ENCODE assay signal across 7 mouse cellular contexts in the genomic region with DNA sequence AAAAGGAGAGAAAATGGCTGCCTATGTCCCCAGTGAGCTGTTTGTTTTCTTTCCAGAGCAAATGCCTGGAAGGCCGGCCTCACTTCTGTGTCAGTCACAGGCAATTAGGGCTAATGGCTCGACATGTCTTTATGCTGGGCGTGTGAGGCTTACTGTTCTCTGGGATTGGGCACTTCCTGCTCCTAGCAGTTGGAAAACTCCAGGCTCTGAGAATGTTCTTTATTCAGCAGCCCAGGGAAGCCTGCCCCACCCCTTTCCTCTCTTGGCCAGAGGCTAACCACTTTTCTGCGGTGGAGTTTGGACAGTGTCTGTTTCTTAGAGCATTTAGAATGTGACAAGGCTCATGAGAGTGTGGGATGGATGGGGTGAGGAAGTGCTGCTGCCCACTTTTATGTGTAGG.
DNase-seq lines count a peak whose midpoint lies in the region; ATAC-seq and TF ChIP-seq lines count a peak whose summit lies in the region.

No protein-coding gene starts in this region.

- in situ Hi-C loops in ES-E14 (cut with MboI; ENCODE audit: low sequenced_read_pairs in 2 of 2, unreplicated experiment in 2 of 2), result no loop called here

- ATAC-seq in granulocyte monocyte progenitor cell, adult 5-6 weeks (replicated peaks; ENCODE audit: poor library complexity, severe bottlenecking), result peak; percentile 50

- peaks cover 3 to 7% of the 10 kb centered on the region in 2 experiments for H3K4me1 ChIP-seq in ES-E14 (ENCODE audit: control insufficient read depth in 2 of 2, insufficient read depth in 2 of 2, low read length in 2 of 2, poor library complexity in 1 of 2)

- DNase-seq in ES-E14 (ENCODE audit: low read depth, low spot score) (peak; percentile 62), adipocyte (ENCODE audit: low spot score) (peak; percentile 93)
- peak; percentile 25 for DNase-seq in kidney, adult 18-20 months
- peak; percentile 41 for DNase-seq in mesoderm, embryonic 11.5 days (ENCODE audit: low read depth, low spot score)
- no peak for DNase-seq in thymus, postnatal 10 days (ENCODE audit: low spot score in 2 of 2)
- no peak for DNase-seq in left cerebral cortex, adult 11 months (ENCODE audit: low spot score)

- H3K4me3 ChIP-seq in ES-E14 (ENCODE audit: insufficient read depth in 1 of 2, low read depth in 1 of 2, low read length in 2 of 2, poor library complexity in 1 of 2, severe bottlenecking in 1 of 2), result no peak overlapping the region

- no peak overlapping the region for H3K9ac ChIP-seq in ES-E14 (ENCODE audit: insufficient read depth, low read depth, low read length, poor library complexity, severe bottlenecking)

- peaks cover 8% of the 10 kb centered on the region for H3K36me3 ChIP-seq in ES-E14 (ENCODE audit: control insufficient read depth, insufficient read depth, low read length, poor library complexity, severe bottlenecking)

- no peaks in the 10 kb centered on the region for H3K9me3 ChIP-seq in ES-E14 (ENCODE audit: control insufficient read depth, insufficient read depth, low read depth, low read length)

- no peak overlapping the region for H3K27ac ChIP-seq in ES-E14 (ENCODE audit: insufficient read depth, low read depth, low read length, poor library complexity, severe bottlenecking)

TF ChIP-seq in ES-E14, 5 proteins besides CTCF, POLR2A, EP300 and RAD21:
- TF ChIP-seq MAFK (IDR thresholded peaks at IDR 0.05; ENCODE audit: insufficient read depth, low read depth, low read length) (no peak), ZNF384 (IDR thresholded peaks at IDR 0.05; ENCODE audit: low read depth, low read length) (no peak), HCFC1 (IDR thresholded peaks at IDR 0.05; ENCODE audit: borderline replicate concordance, insufficient read depth, low read length) (no peak), CHD2 (IDR thresholded peaks at IDR 0.05; ENCODE audit: low read depth, low read length) (no peak), ZC3H11A (IDR thresholded peaks at IDR 0.05; ENCODE audit: borderline replicate concordance, low read depth, low read length) (no peak)
TF ChIP-seq in ES-E14: peak in this region for 0.

Comparison
In these comparisons a context has a peak if more than half of its experiments do, and no peak if none do; other contexts are left out.
1. DNase-seq: peak in ES-E14 (single experiment), adipocyte (single experiment), kidney, adult 18-20 months (single experiment) and mesoderm, embryonic 11.5 days (single experiment); none in thymus, postnatal 10 days (0 of 2) and left cerebral cortex, adult 11 months (single experiment).